Mouse (Mus musculus) intestine, postnatal 0 days (tissue): ENCODE results near the gene Fos. TPM values are rescaled to one million over a fixed set of nuclear protein-coding genes. Genes with fewer than 3 reads are reported as not detected.

Source experiments
- ATAC-seq: fragments of 200-750 bp; cut with Nextera tagmentation; 2 replicates; pipeline ENCODE4 v1.8.0; 2017; ENCODE audit warnings: mild to moderate bottlenecking, moderate TSS enrichment, moderate library complexity
- H3K27ac ChIP-seq: fragments of 300-500 bp; sonication (generic); 2 replicates; pipeline ENCODE4 v1.5.1; 2014; ENCODE audit warnings: mild to moderate bottlenecking, low read depth, low read length, moderate library complexity
- H3K27me3 ChIP-seq: fragments of 300-500 bp; sonication (generic); replicated peaks from 2 replicates; pipeline ENCODE4 v1.6.1; 2014; ENCODE audit warnings: low read length, mixed read lengths; ENCODE audit not compliant: control insufficient read depth, insufficient read depth
- H3K36me3 ChIP-seq: fragments of 300-500 bp; sonication (generic); 2 replicates; pipeline ENCODE4 v1.6.1; 2014; ENCODE audit warnings: mild to moderate bottlenecking, moderate library complexity; ENCODE audit not compliant: control insufficient read depth, insufficient read depth
- H3K4me1 ChIP-seq: fragments of 300-500 bp; sonication (generic); replicated peaks from 2 replicates; pipeline ENCODE4 v1.6.1; 2014; ENCODE audit warnings: antibody characterized with exemption, low read length, mixed read lengths; ENCODE audit not compliant: control insufficient read depth, insufficient read depth
- H3K4me2 ChIP-seq: fragments of 300-500 bp; sonication (generic); replicated peaks from 2 replicates; pipeline ENCODE4 v1.6.1; 2014; ENCODE audit warnings: low read depth, mild to moderate bottlenecking, moderate library complexity
- H3K4me3 ChIP-seq: fragments of 300-500 bp; sonication (generic); 2 replicates; pipeline ENCODE4 v1.5.1; 2014; ENCODE audit warnings: low read depth, low read length
- H3K9ac ChIP-seq: fragments of 300-500 bp; sonication (generic); 2 replicates; pipeline ENCODE4 v1.6.1; 2014; ENCODE audit warnings: mild to moderate bottlenecking, low read depth, low read length
- H3K9me3 ChIP-seq: fragments of 300-500 bp; sonication (generic); 2 replicates; pipeline ENCODE4 v1.6.1; 2016; ENCODE audit warnings: mixed run types; ENCODE audit not compliant: control insufficient read depth
- CTCF ChIP-seq: sonication (generic); IDR thresholded peaks from 2 replicates; pipeline ENCODE4 v1.5.1; 2016; ENCODE audit warnings: low read depth, mild to moderate bottlenecking, control low read depth, antibody characterized with exemption, moderate library complexity
- whole genome bisulfite sequencing: fragments of 180-500 bp; shearing (Covaris S2); extraction: QIAGEN DNeasy Blood & Tissue Kit; methylation state at CpG from one replicate; pipeline ENCODE4 v1.1.7; 2014; 5-methylcytosine and 5-hydroxymethylcytosine counted together
- polyA plus RNA-seq: library from polyadenylated mRNA; unstranded; fragments of >200 nt; fragmentation: Nextera tagmentation; extraction: Ambion mirVana; gene quantifications from 2 replicates; pipeline ENCODE4 v1.2.1, GENCODE M21; 2015

Gene Fos
- polyA plus RNA-seq, 1 experiment from 2014 or later: 22.4 TPM

GRCm38 (mm10) chr12:85490096-85490820 is 16.6 kb downstream of the Fos start:
- 71% methylated on average over 10 of the region's 10 CpGs for WGBS
- H3K4me2 ChIP-seq: no peak overlapping the region
- H3K27ac ChIP-seq: no peak overlapping the region

GRCm38 (mm10) chr12:85490991-85491390 is 17.3 kb downstream of the Fos start:
- H3K9ac ChIP-seq: no peak overlapping the region
- no peaks in the 10 kb centered on the region for H3K36me3 ChIP-seq
- no peak for ATAC-seq
- H3K4me1 ChIP-seq: no peaks in the 10 kb centered on the region
- no peaks in the 10 kb centered on the region for H3K9me3 ChIP-seq
- H3K4me3 ChIP-seq: no peak overlapping the region
- WGBS: 89% methylated on average over 1 of the region's 1 CpGs
- no peak for TF ChIP-seq CTCF
- no peaks in the 10 kb centered on the region for H3K27me3 ChIP-seq
- no peak overlapping the region for H3K4me2 ChIP-seq
- no peak overlapping the region for H3K27ac ChIP-seq

More at GRCm38 (mm10) chr12:85490096-85490820, 16.6 kb downstream of the Fos start:
- Histone ChIP-seq H3K9ac (no peak overlapping the region), H3K4me1 (no peaks in the 10 kb centered on the region), H3K36me3 (no peaks in the 10 kb centered on the region), H3K9me3 (no peaks in the 10 kb centered on the region), H3K4me3 (no peak overlapping the region), H3K27me3 (no peaks in the 10 kb centered on the region)
- no peak for TF ChIP-seq CTCF
- ATAC-seq: no peak

GRCm38 (mm10) chr12:85492084-85492645 is 18.5 kb downstream of the Fos start:
- 19% methylated on average over 16 of the region's 16 CpGs for WGBS

GRCm38 (mm10) chr12:85496336-85496735 is 22.6 kb downstream of the Fos start:
- no peaks in the 10 kb centered on the region for H3K36me3 ChIP-seq
- no peaks in the 10 kb centered on the region for H3K9me3 ChIP-seq
- H3K27ac ChIP-seq: no peak overlapping the region
- no peak overlapping the region for H3K9ac ChIP-seq
- no peak overlapping the region for H3K4me3 ChIP-seq
- no peaks in the 10 kb centered on the region for H3K4me1 ChIP-seq
- H3K4me2 ChIP-seq: no peak overlapping the region
- WGBS: 77% methylated on average over 7 of the region's 7 CpGs
- no peak for TF ChIP-seq CTCF
- ATAC-seq: no peak
- H3K27me3 ChIP-seq: no peaks in the 10 kb centered on the region

More at GRCm38 (mm10) chr12:85492084-85492645, 18.5 kb downstream of the Fos start:
- no peaks in the 10 kb centered on the region for H3K9me3 ChIP-seq
- no peaks in the 10 kb centered on the region for H3K36me3 ChIP-seq
- TF ChIP-seq CTCF: peak; percentile 84
- no peak overlapping the region for H3K9ac ChIP-seq
- ATAC-seq: no peak
- no peaks in the 10 kb centered on the region for H3K27me3 ChIP-seq
- no peak overlapping the region for H3K27ac ChIP-seq
- no peak overlapping the region for H3K4me3 ChIP-seq
- no peaks in the 10 kb centered on the region for H3K4me1 ChIP-seq
- H3K4me2 ChIP-seq: peak overlapping the region; percentile 43

GRCm38 (mm10) chr12:85496755-85497154 is 23.1 kb downstream of the Fos start:
- WGBS: 18% methylated on average over 7 of the region's 7 CpGs

GRCm38 (mm10) chr12:85497310-85498135 is 23.8 kb downstream of the Fos start:
- ATAC-seq: no peak
- Histone ChIP-seq H3K36me3 (no peaks in the 10 kb centered on the region), H3K27ac (no peak overlapping the region), H3K4me2 (no peak overlapping the region), H3K27me3 (no peaks in the 10 kb centered on the region), H3K4me3 (no peak overlapping the region), H3K9ac (no peak overlapping the region), H3K4me1 (no peaks in the 10 kb centered on the region), H3K9me3 (no peaks in the 10 kb centered on the region)
- WGBS: 54% methylated on average over 11 of the region's 11 CpGs
- no peak for TF ChIP-seq CTCF

More at GRCm38 (mm10) chr12:85496755-85497154, 23.1 kb downstream of the Fos start:
- no peak overlapping the region for H3K4me2 ChIP-seq
- H3K27ac ChIP-seq: no peak overlapping the region
- ATAC-seq: no peak
- H3K9me3 ChIP-seq: no peaks in the 10 kb centered on the region
- TF ChIP-seq CTCF: peak; percentile 91
- no peaks in the 10 kb centered on the region for H3K36me3 ChIP-seq
- no peaks in the 10 kb centered on the region for H3K27me3 ChIP-seq
- no peak overlapping the region for H3K9ac ChIP-seq
- no peak overlapping the region for H3K4me3 ChIP-seq
- no peaks in the 10 kb centered on the region for H3K4me1 ChIP-seq
